Mouse (Mus musculus) leukemia stem cell, adult 10-12 weeks (primary cell): ENCODE results near the gene Bdh1. TPM values are rescaled to one million over a fixed set of nuclear protein-coding genes. Genes with fewer than 3 reads are reported as not detected.

Source experiments
- polyA plus RNA-seq: library from polyadenylated mRNA; stranded (reverse); fragments of >175 nt; gene quantifications from 2 replicates; pipeline ENCODE4 v1.2.3, GENCODE M21; 2012; ENCODE audit warnings: low replicate concordance

Gene Bdh1
- polyA plus RNA-seq = 19.2 and 26.3 TPM in 2 replicates

DNA sequence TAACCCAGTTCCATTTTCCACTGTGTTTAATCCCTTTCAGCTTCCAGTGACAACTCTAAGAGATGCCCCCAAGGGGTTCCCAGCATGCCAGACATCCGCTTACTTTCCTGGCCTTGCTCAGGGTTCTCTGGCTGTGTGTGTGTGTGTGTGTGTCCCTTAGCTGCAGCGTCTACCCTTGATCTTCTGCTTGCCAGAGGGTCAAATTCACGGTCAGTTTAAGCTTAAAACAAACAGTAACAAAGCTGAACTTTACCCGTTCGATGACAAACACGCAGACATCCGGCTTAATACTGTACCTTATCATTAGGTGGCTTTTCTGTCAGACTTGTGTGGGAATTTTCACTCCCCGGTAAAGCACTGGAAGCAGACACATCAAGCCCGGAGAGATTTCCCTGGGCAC is at the start of gene Bdh1:
Gene Bdh1 (plus strand): TSS at position 281 of the 400 bp plus-strand sequence.

Other genes starting within 250 kb of the Bdh1 start
- 3.8 TPM in 2 replicates for gene Acap2, start 221.0 kb upstream of the Bdh1 start, polyA plus RNA-seq
- 102 and 124 TPM in 2 replicates for gene Ppp1r2, start 147.0 kb upstream of the Bdh1 start, polyA plus RNA-seq
- gene Apod, start 107.5 kb upstream of the Bdh1 start, polyA plus RNA-seq = 0.08 TPM in 1 of 2 replicates, not detected in the other
- gene Dlg1, start 241.2 kb downstream of the Bdh1 start, polyA plus RNA-seq = 6.1 and 8.6 TPM in 2 replicates